Mouse (Mus musculus): ENCODE data around the gene Pef1. TPM values are rescaled to one million over a fixed set of nuclear protein-coding genes. Genes with fewer than 3 reads are reported as not detected.

The Pef1 gene
- total RNA-seq, 2 experiments from 2014 or later: 31.3 to 40.1 TPM

DNA sequence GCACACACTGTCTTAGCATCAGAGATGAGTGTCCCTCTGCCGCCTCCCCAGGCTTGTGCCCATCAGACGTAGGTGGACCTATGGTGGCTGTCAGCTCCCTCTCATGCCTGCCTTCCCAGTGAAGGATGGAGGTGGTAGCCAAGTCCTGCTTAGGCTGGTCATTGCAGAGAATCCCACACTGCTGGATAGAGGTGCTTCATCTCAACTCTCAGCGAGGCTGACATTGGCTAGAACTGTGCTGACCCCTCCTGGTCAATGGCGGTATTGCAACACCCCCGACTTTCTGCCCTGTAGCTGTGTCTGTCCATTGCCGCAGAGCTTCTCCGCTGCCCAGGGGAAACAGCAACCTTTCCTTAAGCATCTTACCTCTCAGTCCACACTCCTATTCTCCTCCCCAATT is 15.1 kb upstream of the Pef1 start:
- DNase-seq: peak; percentile 84 to 98

DNA sequence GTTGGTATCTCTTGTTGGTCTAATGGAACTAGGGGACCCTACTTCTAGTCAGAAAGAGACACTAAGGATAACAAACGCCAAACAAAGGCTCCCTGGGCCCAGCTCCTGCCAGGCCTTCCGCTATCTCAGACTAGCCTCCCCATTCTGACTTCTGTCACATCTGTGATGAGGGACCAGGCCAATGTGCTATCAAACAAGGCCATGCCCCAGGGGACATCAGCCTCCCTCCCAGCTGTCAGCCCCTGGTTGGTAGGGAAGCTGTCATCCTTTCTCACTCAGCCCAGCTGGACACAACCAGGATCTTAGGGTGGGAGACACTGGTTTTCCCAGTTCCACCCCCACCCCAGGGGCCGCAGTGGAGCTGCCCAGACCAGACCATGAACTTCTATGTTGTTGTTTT is 7.2 kb upstream of the Pef1 start:
- no peak for DNase-seq

DNA sequence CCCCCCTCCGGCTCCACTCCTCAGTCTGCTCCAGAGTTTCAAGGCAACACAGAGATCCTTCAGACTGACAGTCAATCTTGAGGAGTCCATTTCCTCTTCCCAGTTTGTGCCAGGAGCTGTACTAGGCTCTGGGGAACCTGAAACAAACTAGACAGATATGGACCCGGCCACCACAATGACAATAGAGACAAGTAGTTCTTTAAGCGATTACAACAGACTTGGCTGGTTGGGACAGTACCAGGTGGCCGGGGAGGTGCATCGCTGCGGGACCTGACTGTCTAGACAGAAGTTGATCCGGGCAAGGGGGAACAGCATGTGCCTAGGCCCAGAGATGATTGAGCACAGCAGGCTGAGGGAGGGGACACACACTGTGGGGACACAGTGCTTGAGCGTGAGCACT is 1.2 kb upstream of the Pef1 start:
- DNase-seq: no peak

DNA sequence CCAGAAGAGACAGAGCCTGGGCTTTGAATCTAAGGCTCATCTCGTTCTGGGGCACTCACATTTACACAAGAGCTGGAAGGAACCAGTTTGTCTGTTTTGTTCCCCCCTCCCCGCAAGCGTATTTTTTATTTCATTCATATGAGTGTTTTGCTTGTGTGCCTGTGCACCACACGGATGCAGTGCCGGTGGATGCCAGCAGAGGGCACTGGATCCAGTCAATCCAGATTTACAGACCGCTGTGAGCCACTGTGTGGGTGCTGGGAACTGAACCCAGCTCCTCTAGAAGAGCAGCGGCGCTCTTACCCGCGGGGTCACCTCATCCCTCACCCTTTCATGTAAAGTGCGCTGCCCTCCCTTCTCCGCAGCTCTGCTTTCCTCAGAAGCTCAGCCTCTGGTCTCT is 1.3 kb downstream of the Pef1 start:
- DNase-seq: no peak

DNA sequence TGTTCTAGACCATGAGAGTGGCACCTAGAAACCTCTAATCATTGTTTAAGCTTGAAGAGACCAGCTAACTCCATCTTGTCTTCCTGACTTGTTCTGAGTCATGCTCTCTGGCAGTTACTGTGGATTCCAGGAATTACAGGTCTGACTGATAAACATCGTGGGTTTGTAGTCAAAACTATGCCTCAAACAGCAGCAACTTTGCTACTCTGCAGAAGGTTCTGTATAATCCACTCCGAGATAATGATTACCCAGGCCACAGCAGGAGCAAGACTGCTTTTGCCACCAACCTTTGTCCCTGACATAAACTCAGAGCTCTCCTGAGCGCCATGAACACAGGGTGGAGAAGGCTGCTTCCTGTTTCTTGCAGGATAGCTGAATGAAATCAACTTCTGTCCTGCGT is 2.2 kb downstream of the Pef1 start:
- no peak for DNase-seq

DNA sequence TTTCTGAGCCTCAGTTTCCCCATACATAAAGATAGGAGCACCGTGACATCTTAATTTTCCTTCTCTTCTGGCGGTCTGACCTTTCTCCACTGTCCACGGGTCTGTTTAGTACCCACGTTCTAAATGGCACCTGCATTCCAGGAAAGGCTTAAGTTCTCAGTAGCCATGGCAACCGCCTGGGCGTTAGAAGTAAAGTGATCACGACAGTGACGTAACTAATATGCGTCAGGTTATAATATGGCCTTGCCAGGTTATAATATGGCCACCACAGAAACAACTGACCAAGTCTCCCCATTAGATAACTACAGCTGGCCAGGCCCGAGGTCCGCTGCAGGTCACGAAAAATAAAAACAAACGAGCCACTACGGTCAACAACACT is 4.7 kb downstream of the Pef1 start:
- no peak for DNase-seq

DNA sequence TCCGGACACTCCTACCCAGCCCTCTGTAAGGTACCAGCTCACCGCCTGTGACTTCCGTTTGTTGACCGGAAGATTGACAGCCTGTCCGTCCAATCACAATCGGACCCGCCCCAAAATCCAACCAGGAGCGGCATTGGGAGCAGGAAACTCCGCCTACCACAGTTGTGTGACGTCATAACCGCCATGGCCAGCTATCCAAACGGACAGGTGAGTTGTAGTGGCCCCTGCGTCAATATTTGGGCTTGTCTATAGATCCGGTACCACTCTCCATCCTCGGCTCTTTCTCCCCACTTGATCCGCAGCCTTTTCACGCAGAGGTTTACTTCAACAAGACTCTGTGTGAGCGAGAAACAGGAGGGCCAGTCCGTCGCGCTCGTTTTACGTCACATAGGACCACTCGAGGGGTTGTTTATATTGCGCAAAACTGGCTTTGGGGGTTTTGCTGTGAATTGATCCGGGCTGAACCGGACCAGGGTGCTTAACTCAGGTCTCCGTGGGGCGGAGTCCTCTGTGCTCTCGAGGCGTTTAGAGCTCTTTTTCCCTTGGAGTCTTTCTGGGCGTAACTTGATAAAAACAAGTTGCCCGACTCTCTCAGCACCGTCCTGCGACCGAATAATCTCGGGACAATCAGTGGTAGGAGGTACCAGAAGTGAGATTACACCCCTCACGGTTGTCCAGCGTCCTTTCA is 5.2 kb downstream of the Pef1 start:
- DNase-seq: peak; percentile 99 to 100

DNA sequence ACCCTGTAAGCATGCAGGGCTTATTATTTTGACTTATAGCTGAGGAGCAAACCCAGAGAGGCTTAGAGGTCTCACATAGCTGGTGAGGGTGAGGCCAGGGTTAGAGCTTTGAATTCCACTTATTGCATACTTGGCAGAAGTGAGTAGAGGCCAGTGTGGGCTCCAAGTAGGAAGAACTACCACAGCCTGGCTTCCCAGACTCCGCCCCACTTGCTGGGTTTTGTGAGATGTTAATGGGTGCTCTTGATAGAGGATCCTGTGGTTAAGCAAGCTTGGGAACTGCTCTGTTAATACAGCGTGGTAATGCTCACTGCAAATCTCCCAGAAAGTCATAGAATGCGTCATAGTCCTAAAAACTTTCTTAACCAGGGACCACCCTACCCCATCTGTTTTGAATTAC is 6.6 kb downstream of the Pef1 start:
- no peak for DNase-seq

DNA sequence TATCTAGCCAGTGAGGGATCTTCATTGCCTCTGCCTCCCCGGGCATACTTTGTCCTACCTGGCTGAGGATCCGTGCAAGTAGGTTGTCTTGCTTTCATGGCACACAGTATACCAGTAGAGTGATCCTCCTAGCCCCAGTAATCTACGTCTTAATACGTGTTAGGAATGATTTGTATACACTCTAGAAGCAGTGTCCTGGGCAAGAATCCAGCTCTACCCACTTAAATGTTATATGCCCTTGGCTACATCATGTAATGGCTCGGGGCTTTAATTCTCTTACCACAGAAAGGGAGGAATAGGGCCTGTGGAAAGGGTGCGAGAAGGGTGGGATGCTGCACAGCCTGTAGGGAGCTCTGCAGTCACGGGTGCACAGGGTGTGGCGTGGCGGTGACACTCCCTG is 7.3 kb downstream of the Pef1 start:
- DNase-seq: no peak

DNA sequence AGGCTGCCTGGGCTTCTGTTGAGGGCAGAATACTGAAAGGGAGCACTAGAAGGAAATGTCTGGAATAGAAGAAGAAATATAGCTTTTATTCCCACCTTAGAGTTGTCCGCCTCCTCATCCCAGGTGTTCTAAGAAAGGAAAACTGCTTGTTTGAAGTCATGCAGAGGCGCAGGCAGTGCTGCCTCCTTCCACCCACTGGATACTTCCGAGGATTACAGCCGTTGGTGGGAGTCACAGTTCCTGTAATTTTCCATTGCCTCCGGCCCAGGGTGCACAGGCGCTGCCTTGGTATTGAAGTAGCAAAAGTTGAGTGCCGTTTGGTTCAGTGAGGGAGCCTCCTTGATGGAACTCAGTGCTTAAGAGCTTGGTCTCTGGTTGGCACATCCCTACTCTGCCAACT is 7.7 kb downstream of the Pef1 start:
- DNase-seq: no peak

DNA sequence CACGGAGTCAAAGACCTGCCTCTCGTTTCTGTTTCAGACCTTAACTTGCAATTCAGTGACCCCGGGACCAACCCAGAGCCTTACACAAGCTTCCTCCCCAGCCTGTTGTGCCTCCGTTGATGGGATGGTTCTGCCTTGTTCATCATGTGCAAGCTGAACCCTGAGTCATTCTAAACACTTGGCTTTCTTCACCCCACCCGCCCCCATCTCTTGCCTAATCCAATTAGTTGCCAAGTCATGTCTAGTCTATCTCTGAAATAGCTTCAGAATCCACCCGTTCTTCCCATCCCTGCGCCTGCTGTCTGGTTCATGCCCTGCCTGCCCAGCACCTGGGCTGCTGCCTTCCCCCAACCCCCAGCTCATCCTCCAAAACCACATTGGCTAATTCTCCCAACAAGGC is 9.9 kb downstream of the Pef1 start:
- peak; percentile 71 to 74 for DNase-seq

DNA sequence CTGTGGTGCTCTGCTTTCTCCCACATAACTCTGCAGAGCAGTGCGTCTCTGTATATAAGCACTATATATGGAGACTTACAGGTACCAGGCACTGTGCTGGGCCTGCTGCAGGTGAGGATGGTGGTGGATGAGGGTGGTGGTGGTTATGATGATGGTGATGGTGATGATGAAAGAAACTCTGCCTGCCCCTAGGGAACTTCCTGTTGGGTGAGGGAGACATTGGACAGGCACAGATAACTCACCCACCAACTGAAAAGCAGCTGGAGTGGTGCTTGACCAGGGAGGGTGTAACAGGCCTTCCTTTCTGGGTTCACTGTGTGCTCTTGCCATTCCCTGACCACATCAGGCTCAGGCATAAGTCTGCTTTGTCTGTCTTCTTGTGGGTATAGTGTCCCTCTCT is 10.4 kb downstream of the Pef1 start:
- DNase-seq: no peak

DNA sequence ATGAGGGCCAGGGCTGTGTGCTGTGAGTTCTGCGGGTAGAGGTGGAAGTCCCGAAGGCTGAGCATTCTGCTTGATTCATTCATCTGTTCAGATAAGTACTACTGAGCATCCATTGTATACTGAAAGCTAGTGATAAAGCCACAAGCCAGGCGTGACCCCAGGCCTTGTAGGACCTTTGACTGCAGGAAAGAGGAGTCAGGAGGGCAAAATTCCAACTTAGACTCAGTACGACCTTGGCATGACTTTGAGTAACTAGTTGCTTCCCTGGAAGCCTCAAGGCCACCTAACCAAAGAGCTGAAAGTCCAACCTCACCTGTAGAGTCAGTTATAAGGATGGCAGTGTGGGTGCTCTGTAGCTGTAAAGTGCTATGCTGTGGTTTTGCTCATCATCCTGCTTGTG is 18.4 kb downstream of the Pef1 start:
- DNase-seq: no peak

DNA sequence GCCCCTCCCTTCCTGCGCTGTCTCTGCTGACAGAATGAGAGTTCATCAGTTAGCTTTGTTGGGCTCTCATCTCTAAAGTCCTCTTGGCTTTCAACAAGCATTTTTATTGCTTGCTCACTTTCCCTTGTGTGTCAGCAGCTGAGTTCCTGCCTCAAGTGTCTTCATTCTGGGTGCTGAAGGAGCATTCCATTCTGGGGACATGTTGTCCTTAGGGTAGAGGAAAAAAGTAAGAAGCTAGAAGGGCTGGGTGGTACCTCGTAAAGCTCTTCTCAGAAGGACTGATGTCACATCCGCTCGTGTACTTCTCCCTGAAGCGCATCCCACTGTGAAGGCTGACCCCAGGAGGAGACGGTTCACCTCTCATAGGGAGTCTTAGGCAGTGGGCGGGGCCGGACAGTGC is 19.2 kb downstream of the Pef1 start:
- no peak for DNase-seq

DNA sequence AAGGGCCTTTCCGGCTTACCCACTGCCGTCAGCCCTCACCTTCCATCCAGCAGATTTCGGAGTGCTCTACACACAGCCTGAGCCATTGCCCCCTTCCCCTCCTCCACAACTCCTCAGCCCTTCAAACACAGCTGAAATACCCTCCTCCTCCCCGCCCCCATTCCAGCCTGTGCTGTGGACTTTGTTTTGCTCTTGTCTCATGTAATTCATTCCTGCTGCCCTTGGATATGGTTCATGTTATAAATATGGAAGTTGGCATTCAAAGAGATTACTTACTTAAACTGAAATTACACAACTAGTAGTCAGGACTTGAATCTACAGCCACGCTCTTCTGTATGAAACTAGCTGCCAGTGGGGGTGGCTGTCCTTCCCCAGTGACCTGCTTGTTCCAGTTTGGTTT is 20.7 kb downstream of the Pef1 start:
- DNase-seq: no peak

DNA sequence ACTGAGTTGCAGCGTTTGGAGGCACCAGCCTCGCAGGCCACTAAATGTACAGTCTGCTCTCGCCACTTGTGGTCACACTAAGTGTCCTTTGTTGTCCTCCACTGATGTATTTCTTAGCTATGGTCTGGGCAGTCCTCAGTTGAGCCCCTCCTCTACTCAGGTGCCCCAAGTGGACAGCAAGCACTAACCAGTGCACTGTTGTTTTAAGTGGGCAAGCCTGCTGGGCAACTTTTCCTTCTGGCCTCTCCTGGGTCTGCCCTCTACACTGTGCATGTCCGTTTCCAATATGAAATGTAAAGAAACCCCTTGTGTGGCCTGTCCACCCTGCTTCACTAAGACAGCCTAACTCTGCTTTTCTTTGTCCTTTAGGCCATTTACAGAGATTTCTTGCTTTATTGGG is 21.8 kb downstream of the Pef1 start:
- no peak for DNase-seq

DNA sequence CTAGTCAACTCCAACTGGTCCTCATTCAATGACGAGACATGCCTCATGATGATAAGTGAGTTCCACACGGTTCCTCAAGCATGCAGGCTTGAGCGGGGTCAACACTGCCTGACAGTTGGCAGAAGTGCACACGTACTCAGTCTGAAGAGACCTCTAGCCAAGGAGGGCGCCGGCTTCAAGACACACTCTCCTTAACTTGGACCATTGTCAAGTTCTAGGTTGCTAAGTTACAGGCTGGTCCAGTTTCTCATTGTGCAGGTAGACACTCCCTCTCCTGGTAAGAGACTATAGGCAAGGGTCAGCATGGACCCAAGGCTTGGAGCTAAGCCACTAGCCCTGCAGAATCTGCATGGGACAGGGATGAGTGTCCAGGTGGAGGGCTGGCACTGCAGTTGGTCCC is 22.8 kb downstream of the Pef1 start:
- no peak for DNase-seq

DNA sequence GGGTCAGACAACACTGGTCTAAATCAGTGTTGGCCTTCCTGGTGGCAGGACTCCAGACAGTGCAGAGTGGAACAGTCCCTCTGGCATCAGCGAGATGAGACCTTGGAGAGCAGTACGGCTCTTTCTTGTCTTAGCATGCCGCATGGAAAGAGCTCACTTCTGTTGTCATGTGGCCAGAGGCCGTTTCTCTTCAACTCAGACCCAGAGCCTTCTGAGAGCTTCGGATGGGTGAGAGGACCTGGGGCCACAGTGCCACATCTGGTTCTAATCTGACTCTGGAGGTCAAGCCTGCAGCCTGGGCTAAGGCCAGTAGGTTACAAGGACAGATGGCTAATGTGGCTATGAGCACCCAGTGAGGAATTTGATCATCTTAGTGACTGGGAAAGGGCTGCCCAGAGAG is 23.6 kb downstream of the Pef1 start:
- DNase-seq: no peak

DNA sequence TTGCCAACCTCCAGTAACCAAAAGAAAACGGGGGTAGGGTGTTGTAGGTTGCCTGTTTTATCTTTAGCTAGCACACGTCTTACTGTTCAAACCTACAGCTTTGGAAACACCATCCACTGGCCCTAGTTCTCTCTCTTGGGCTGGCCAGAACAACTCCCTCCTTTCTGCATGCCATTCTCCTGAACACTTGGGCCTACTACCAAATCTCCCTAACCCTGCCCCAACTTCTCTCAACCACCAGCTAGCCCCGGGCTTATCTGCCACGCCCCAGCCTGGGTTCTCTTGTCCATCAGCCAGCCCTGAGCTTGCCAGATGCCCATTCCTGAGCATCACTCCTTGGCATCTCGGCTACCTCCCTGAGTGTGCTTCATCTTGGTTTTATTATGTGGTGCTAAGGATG is 26.5 kb downstream of the Pef1 start:
- DNase-seq: no peak

DNA sequence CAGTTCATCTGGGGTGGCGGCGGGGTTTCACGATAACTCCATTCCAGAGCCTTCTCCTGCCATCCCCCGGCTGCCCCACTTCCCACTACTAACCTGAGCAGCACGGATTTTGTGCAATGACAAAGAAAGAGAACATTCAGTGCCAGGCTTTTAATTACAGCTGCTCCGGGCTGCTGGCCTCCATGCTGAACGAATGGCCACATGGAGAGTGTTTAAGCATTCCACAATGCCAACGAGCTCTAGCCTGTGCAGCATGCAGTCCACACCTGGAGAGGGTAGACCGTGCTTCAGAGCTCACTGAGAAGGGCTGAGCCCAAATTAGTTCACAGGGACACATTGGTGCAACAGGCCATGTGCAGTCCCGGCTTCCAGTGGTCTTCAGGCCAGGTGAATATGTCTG is 27.7 kb downstream of the Pef1 start:
- no peak for DNase-seq

DNA sequence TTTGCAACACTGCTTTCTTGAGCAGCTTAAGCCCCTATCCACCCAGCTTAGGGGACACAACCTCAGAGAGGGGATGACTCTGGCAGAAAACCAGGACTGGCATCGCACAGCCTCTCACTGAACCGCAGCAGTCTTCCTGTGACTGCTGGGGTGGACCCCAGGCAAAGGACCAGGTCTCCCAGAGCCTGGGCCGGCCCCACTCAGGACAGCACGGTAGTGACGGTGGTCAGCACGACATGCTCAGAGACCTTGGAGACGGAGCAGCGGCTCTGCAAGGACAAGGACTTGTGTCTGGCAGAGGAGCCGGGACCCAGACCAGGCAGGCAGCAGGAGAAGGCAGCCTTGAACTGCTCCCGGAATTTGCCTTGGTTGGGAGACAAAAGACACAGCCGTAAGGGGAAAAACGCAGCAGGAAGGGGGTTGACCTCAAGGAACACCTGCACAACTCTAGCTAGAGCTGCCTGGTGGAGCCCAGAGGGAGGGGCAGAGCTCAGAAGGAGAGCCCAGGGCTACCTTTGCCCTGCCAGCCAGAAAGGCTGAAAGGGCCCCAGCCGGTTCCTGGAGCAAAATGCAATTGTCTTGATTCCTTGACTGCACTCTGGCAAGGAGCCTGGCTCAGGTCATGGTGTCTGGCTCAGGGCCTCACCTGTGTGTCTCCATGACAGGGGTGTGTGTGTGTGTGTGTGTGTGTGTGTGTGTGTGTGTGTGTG is 28.4 kb downstream of the Pef1 start:
- no peak for DNase-seq

DNA sequence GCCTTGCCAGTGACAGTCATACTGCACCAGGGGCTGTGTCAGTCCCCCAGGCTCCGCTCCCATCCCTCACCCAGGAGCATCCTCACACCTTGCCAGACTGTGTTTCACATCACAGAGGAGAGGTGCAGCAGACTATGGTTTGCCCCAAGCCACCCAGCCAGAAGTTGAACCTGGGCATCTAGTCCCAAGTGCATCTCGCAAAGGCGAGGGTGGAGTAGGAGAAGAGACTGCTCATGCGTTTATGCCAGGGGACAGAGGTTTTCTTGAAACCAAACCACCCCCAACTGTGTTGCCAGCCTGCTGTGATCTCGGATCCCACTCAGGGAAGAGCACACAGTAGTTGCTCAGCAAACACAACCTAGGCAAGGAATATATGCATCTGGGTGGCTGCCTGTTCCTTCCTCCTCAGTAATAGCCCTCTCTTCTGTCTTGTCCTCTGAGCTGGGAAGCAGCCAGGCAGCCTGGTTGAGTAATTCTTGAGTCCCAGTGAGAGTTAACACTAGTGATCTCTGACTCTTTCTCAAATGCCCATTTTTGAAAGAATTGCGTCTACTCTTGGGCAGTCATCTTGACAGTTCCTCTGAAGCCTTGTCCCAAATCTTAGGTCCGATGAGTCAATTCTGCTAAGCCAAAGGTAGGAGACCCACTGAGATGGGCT is 29.2 kb downstream of the Pef1 start:
- DNase-seq: no peak

DNA sequence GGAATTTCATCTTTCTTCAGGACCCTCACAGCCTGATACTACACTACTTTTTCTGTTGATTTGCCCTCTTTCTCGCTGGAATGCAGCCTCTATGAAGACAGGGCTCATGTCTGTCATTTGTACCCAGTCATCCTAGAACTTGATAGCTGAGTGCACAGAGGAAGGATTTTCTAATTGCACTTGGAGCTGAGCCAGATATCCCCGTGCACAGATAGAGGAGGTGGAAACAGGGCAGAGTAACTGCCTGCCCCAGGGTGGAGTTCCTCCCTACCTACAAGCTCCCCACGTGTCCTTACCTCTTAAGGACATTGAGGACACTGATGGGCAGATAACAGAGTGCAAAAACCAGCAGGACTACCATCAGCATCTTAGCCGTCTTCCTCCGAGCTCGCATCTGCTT is 31.0 kb downstream of the Pef1 start:
- no peak for DNase-seq
